Mouse (Mus musculus): ENCODE data around the gene Ctnnal1.
"Not testable (repeated sequence)": the region's sequence is repeated elsewhere in the genome, so short reads cannot be mapped to it uniquely, and the experiment has no call there.

The Ctnnal1 gene

GRCm38 (mm10) chr4:56865003-56865511 is at the start of gene Ctnnal1:
Gene Ctnnal1 (minus strand): TSS chr4:56865188.
- ATAC-seq (ENCODE audit: low TSS enrichment) = peak; percentile 72

GRCm38 (mm10) chr4:56914761-56915160 is 49.8 kb upstream of the Ctnnal1 start:
- ATAC-seq (ENCODE audit: low TSS enrichment) = no peak

GRCm38 (mm10) chr4:56914338-56914737 is 49.4 kb upstream of the Ctnnal1 start:
- no peak for ATAC-seq (ENCODE audit: low TSS enrichment)

GRCm38 (mm10) chr4:56912382-56913001 is 47.5 kb upstream of the Ctnnal1 start:
- ATAC-seq (ENCODE audit: low TSS enrichment) = no peak

GRCm38 (mm10) chr4:56909568-56909967 is 44.6 kb upstream of the Ctnnal1 start:
- ATAC-seq (ENCODE audit: low TSS enrichment) = peak; percentile 80

- ATAC-seq (ENCODE audit: low TSS enrichment) = no peak
These were observed 42.7 kb upstream of the Ctnnal1 start for GRCm38 (mm10) chr4:56907671-56908070.

- no peak for ATAC-seq (ENCODE audit: low TSS enrichment)
These were observed 41.9 kb upstream of the Ctnnal1 start for GRCm38 (mm10) chr4:56906926-56907325.

GRCm38 (mm10) chr4:56905507-56905906 is 40.5 kb upstream of the Ctnnal1 start:
- no peak for ATAC-seq (ENCODE audit: low TSS enrichment)

GRCm38 (mm10) chr4:56901671-56902070 is 36.7 kb upstream of the Ctnnal1 start:
- ATAC-seq (ENCODE audit: low TSS enrichment) = no peak

- no peak for ATAC-seq (ENCODE audit: low TSS enrichment)
These were observed 34.2 kb upstream of the Ctnnal1 start for GRCm38 (mm10) chr4:56899216-56899615.

- ATAC-seq (ENCODE audit: low TSS enrichment) = no peak
These were observed 32.5 kb upstream of the Ctnnal1 start for GRCm38 (mm10) chr4:56897511-56897910.

GRCm38 (mm10) chr4:56894196-56894595 is 29.2 kb upstream of the Ctnnal1 start:
- ATAC-seq (ENCODE audit: low TSS enrichment) = no peak

- ATAC-seq (ENCODE audit: low TSS enrichment) = peak; percentile 47; the same call in 1 of the 2 replicates
These were observed 27.6 kb upstream of the Ctnnal1 start for GRCm38 (mm10) chr4:56892501-56893115.

- ATAC-seq (ENCODE audit: low TSS enrichment) = no peak
These were observed 23.5 kb upstream of the Ctnnal1 start for GRCm38 (mm10) chr4:56888483-56888882.

GRCm38 (mm10) chr4:56886286-56886979 is 21.4 kb upstream of the Ctnnal1 start:
- ATAC-seq (ENCODE audit: low TSS enrichment) = no peak

- ATAC-seq (ENCODE audit: low TSS enrichment) = no peak
These were observed 15.2 kb upstream of the Ctnnal1 start for GRCm38 (mm10) chr4:56880036-56880703.

GRCm38 (mm10) chr4:56878971-56879370 is 14.0 kb upstream of the Ctnnal1 start:
- ATAC-seq (ENCODE audit: low TSS enrichment) = no peak

GRCm38 (mm10) chr4:56870541-56870940 is 5.6 kb upstream of the Ctnnal1 start:
- not testable (repeated sequence) for ATAC-seq (ENCODE audit: low TSS enrichment)

- ATAC-seq (ENCODE audit: low TSS enrichment) = no peak
These were observed 2.8 kb upstream of the Ctnnal1 start for GRCm38 (mm10) chr4:56867761-56868160.

- ATAC-seq (ENCODE audit: low TSS enrichment) = peak; percentile 17; the same call in 1 of the 2 replicates
These were observed 983 bp upstream of the Ctnnal1 start for GRCm38 (mm10) chr4:56865971-56866370.

GRCm38 (mm10) chr4:56864417-56865001 is 479 bp downstream of the Ctnnal1 start:
- ATAC-seq (ENCODE audit: low TSS enrichment) = peak; percentile 55

- peak; percentile 42 for ATAC-seq (ENCODE audit: low TSS enrichment)
These were observed 972 bp downstream of the Ctnnal1 start for GRCm38 (mm10) chr4:56864016-56864415.
